Mouse (Mus musculus) brain, adult 2 months (tissue): Measurements from ENCODE around the gene Smpx.

ENCODE experiments used
- DNase-seq: peaks from one replicate; pipeline ENCODE4 v3.0.0; 2011; ENCODE audit warnings: low read depth, low spot score

Gene Smpx

GRCm38 (mm10) chrX:157698862-157699261 lies at the start of gene Smpx:
Smpx (plus strand) TSS chrX:157698910.
- DNase-seq, result no peak

GRCm38 (mm10) chrX:157655047-157655446 lies 43.7 kb upstream of the Smpx start:
- no peak for DNase-seq

- no peak for DNase-seq
Observed at GRCm38 (mm10) chrX:157657356-157657755, 41.4 kb upstream of the Smpx start.

GRCm38 (mm10) chrX:157671820-157672219 lies 26.9 kb upstream of the Smpx start:
- no peak for DNase-seq

- no peak for DNase-seq
Observed at GRCm38 (mm10) chrX:157674667-157675350, 23.9 kb upstream of the Smpx start.

- peak; percentile 15 for DNase-seq
Observed at GRCm38 (mm10) chrX:157691186-157691585, 7.5 kb upstream of the Smpx start.

- DNase-seq, result no peak
Observed at GRCm38 (mm10) chrX:157697591-157698135, 1.0 kb upstream of the Smpx start.

- DNase-seq, result no peak
Observed at GRCm38 (mm10) chrX:157707236-157707635, 8.5 kb downstream of the Smpx start.

- no peak for DNase-seq
Observed at GRCm38 (mm10) chrX:157708616-157709280, 10.0 kb downstream of the Smpx start.

- no peak for DNase-seq
Observed at GRCm38 (mm10) chrX:157719907-157720306, 21.2 kb downstream of the Smpx start.

GRCm38 (mm10) chrX:157730622-157731341 lies 32.1 kb downstream of the Smpx start:
- peak; percentile 88 for DNase-seq

GRCm38 (mm10) chrX:157731658-157732314 lies 33.1 kb downstream of the Smpx start:
- DNase-seq, result peak; percentile 92

- no peak for DNase-seq
Observed at GRCm38 (mm10) chrX:157732346-157732745, 33.6 kb downstream of the Smpx start.

GRCm38 (mm10) chrX:157733836-157734235 lies 35.1 kb downstream of the Smpx start:
- DNase-seq, result peak; percentile 46

GRCm38 (mm10) chrX:157734341-157734740 lies 35.6 kb downstream of the Smpx start:
- DNase-seq, result peak; percentile 64

GRCm38 (mm10) chrX:157747815-157748544 lies 49.3 kb downstream of the Smpx start:
- DNase-seq, result peak; percentile 43

GRCm38 (mm10) chrX:157754559-157754958 lies 55.8 kb downstream of the Smpx start:
- DNase-seq, result no peak

- peak; percentile 84 for DNase-seq
Observed at GRCm38 (mm10) chrX:157762542-157762941, 63.8 kb downstream of the Smpx start.

GRCm38 (mm10) chrX:157801669-157802068 lies 103.0 kb downstream of the Smpx start:
- DNase-seq, result no peak
